Mouse (Mus musculus): ENCODE data around the gene Fgfr4.

DNA sequence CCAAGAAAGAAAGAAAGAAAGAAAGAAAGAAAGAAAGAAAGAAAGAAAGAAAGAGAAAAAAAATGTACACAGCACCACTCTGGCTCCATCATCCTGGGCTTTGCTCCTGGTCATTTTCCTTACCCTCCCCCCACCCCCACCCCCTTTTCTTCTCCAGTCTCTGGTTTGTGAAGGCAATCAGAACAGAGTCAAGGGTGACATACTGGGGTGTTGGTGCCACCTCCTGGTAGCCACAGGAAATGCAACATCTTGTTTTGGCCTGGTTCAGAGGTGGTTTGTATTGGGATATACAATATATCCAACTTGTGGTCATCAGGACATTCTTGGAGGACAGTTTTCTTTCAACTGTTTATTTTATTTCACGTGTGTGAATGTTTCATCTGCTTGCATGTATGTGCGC is 26.1 kb downstream of the Fgfr4 start:
- TF ChIP-seq CTCF (IDR thresholded peaks at IDR 0.05; ENCODE audit: control insufficient read depth, insufficient read depth, low read length) (peak; percentile 84), POLR2A (IDR thresholded peaks at IDR 0.05; ENCODE audit: borderline replicate concordance, control insufficient read depth, low read depth, low read length) (no peak)

All from bone marrow, adult 2 months (tissue).